Mouse (Mus musculus) lung, postnatal 0 days (tissue): Measurements from ENCODE around the gene Jun.

Experiments
- CTCF ChIP-seq: IDR thresholded peaks from 2 replicates; pipeline ENCODE4 v1.5.1; 2016; ENCODE audit warnings: antibody characterized with exemption, mild to moderate bottlenecking
- EP300 ChIP-seq: IDR thresholded peaks from 2 replicates; pipeline ENCODE4 v1.6.1; 2016; ENCODE audit warnings: antibody characterized with exemption, mild to moderate bottlenecking, control low read depth

DNA sequence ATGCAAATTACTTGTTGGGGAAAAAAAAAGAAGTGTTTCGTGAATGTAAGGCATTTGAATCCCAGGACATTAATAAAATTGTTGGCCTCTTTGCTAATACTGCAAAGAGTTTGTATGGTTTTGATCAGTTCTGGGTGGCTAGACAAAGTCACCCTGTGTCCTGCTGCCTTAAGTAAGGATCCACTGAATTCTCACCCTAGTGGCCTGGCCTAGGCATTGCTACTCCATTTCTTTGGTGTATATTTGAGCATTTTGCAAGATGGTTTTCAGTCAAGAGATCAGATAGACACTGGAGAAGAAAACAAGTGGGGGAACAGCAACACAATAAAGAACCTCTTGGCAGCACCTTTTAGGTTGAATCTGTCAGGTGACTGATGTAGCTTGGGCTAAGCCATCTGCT lies 6.9 kb downstream of the Jun start:
- TF ChIP-seq EP300 = no peak
- TF ChIP-seq CTCF = peak; percentile 68
